Mouse (Mus musculus) heart, postnatal 36 days (tissue): Measurements from ENCODE around the gene Hprt. TPM values are rescaled to one million over a fixed set of nuclear protein-coding genes. Genes with fewer than 3 reads are reported as not detected.

Source experiments
- microRNA-seq, 2 experiments: library from miRNA; unstranded; fragments of <30 nt; microRNA quantifications; one replicate each; pipeline ENCODE4 v1.2.0; 2021; ENCODE audit warnings: borderline number of aligned reads in 2 of 2
- total RNA-seq, 2 experiments: library from RNA; stranded (reverse); gene quantifications; 2 replicates each; pipeline ENCODE4 v1.2.3; 2021

The Hprt gene
- total RNA-seq, 2 experiments from 2014 or later: 54.5 to 68.1 TPM

Small RNA genes within 50 kb of the gene (microRNA-seq; reads per million reads assigned to microRNA genes)
- gene Mir322: 7,639 to 7,982 reads per million in 2 experiments
- 2,185 to 3,454 reads per million in 2 experiments for gene Mir351
- 1.4 to 5.4 reads per million in 2 experiments for gene Mir450-1
- gene Mir450-2: 12.1 to 22.4 reads per million in 2 experiments
- gene Mir450b: 88.1 to 104 reads per million in 2 experiments
- gene Mir503: 108 to 109 reads per million in 2 experiments
- 397 to 485 reads per million in 2 experiments for gene Mir542

Other genes with a start within 250 kb of the Hprt start
- gene Ccdc160, start 196.9 kb upstream of the Hprt start, total RNA-seq: under 1 TPM; 0.27 to 0.58 TPM
- gene Phf6, start 75.9 kb upstream of the Hprt start, total RNA-seq: 1 to 10 TPM; 4.4 to 5.3 TPM